Mouse (Mus musculus): ENCODE results near the gene Cdca3. TPM values are rescaled to one million over a fixed set of nuclear protein-coding genes. Genes with fewer than 3 reads are reported as not detected.
A peak's percentile ranks its signal among the peaks of the same experiment; 100 is the strongest.

Cdca3 gene
- polyA plus RNA-seq (2015; fragmentation: Nextera tagmentation; extraction: Ambion mirVana), result 23.7 and 52.8 TPM in 2 replicates

- peak within 1 kb of the TSS; percentile 90 for H3K4me2 ChIP-seq
- peak; percentile 93 for ATAC-seq (ENCODE audit: low FRiP score)
- H3K36me3 ChIP-seq, result peaks cover 22% of the 10 kb centered on the region
- H3K4me1 ChIP-seq, result peaks cover 23% of the 10 kb centered on the region
- H3K9ac ChIP-seq (replicated peaks), result peak within 1 kb of the TSS; percentile 68
- H3K27ac ChIP-seq (replicated peaks), result peak within 1 kb of the TSS; percentile 90
- H3K9me3 ChIP-seq (replicated peaks), result no peaks in the 10 kb centered on the region
- peak within 1 kb of the TSS; percentile 75 for H3K4me3 ChIP-seq (replicated peaks)
- no peaks in the 10 kb centered on the region for H3K27me3 ChIP-seq (replicated peaks)
- WGBS, result under 1% methylated on average over 55 of the region's 55 CpGs
These were observed at the start of gene Cdca3, which contains the start of gene Usp5 for GRCm38 (mm10) chr6:124828868-124829798. Cdca3 (plus strand) TSS chr6:124829547. Usp5 (minus strand) TSS chr6:124829484.

- Histone ChIP-seq H3K9ac (replicated peaks) (peak overlapping the region; percentile 32; the same call in 1 of the 2 replicates), H3K4me1 (peaks cover 22% of the 10 kb centered on the region), H3K27me3 (replicated peaks) (0 out of 2 replicates have a peak, but pooled peaks cover 4% of the 10 kb centered on the region), H3K27ac (replicated peaks) (no peak overlapping the region; the same call in 1 of the 2 replicates), H3K4me2 (peak overlapping the region; percentile 71), H3K4me3 (replicated peaks) (peak overlapping the region; percentile 39), H3K36me3 (no peaks in the 10 kb centered on the region), H3K9me3 (replicated peaks) (no peaks in the 10 kb centered on the region)
- WGBS, result 5% methylated on average over 10 of the region's 10 CpGs
- ATAC-seq (ENCODE audit: low FRiP score), result 0 out of 2 replicates have a peak, but pooled peaks have one; percentile 29
These were observed 49.3 kb upstream of the Cdca3 start for GRCm38 (mm10) chr6:124779984-124780416.

- H3K4me1 ChIP-seq, result peaks cover 22% of the 10 kb centered on the region
- H3K4me2 ChIP-seq, result no peak overlapping the region
- H3K4me3 ChIP-seq (replicated peaks), result no peak overlapping the region
- H3K36me3 ChIP-seq, result no peaks in the 10 kb centered on the region
- H3K9ac ChIP-seq (replicated peaks), result no peak overlapping the region
- ATAC-seq (ENCODE audit: low FRiP score), result no peak
- no peak overlapping the region for H3K27ac ChIP-seq (replicated peaks)
- WGBS, result 85% methylated on average over 7 of the region's 7 CpGs
- no peaks in the 10 kb centered on the region for H3K9me3 ChIP-seq (replicated peaks)
- 0 out of 2 replicates have a peak, but pooled peaks cover 4% of the 10 kb centered on the region for H3K27me3 ChIP-seq (replicated peaks)
These were observed 48.4 kb upstream of the Cdca3 start for GRCm38 (mm10) chr6:124780917-124781316.

GRCm38 (mm10) chr6:124782436-124782835, 46.9 kb upstream of the Cdca3 start:
- Histone ChIP-seq H3K4me1 (peaks cover 22% of the 10 kb centered on the region), H3K4me3 (replicated peaks) (no peak overlapping the region), H3K4me2 (peak overlapping the region; percentile 13; the same call in 1 of the 2 replicates), H3K27ac (replicated peaks) (no peak overlapping the region), H3K9ac (replicated peaks) (no peak overlapping the region; the same call in 1 of the 2 replicates), H3K36me3 (no peaks in the 10 kb centered on the region), H3K9me3 (replicated peaks) (no peaks in the 10 kb centered on the region), H3K27me3 (replicated peaks) (0 out of 2 replicates have a peak, but pooled peaks cover 4% of the 10 kb centered on the region)
- WGBS, result 29% methylated on average over 6 of the region's 6 CpGs
- ATAC-seq (ENCODE audit: low FRiP score), result no peak

GRCm38 (mm10) chr6:124786756-124787420, 42.5 kb upstream of the Cdca3 start:
- Histone ChIP-seq H3K9ac (replicated peaks) (no peak overlapping the region), H3K36me3 (no peaks in the 10 kb centered on the region), H3K9me3 (replicated peaks) (no peaks in the 10 kb centered on the region), H3K4me3 (replicated peaks) (no peak overlapping the region), H3K27ac (replicated peaks) (no peak overlapping the region), H3K4me1 (peaks cover 6% of the 10 kb centered on the region; the same call in 1 of the 2 replicates), H3K4me2 (no peak overlapping the region), H3K27me3 (replicated peaks) (no peaks in the 10 kb centered on the region)
- ATAC-seq (ENCODE audit: low FRiP score), result no peak
- 47% methylated on average over 8 of the region's 8 CpGs for WGBS

GRCm38 (mm10) chr6:124787722-124788121, 41.6 kb upstream of the Cdca3 start:
- WGBS, result 82% methylated on average over 10 of the region's 10 CpGs
- H3K9me3 ChIP-seq (replicated peaks), result no peaks in the 10 kb centered on the region
- ATAC-seq (ENCODE audit: low FRiP score), result no peak
- H3K9ac ChIP-seq (replicated peaks), result no peak overlapping the region
- no peak overlapping the region for H3K27ac ChIP-seq (replicated peaks)
- peaks cover 1% of the 10 kb centered on the region; the same call in 1 of the 2 replicates for H3K4me1 ChIP-seq
- no peak overlapping the region for H3K4me2 ChIP-seq
- no peaks in the 10 kb centered on the region for H3K36me3 ChIP-seq
- H3K27me3 ChIP-seq (replicated peaks), result no peaks in the 10 kb centered on the region
- H3K4me3 ChIP-seq (replicated peaks), result no peak overlapping the region

GRCm38 (mm10) chr6:124789519-124789918, 39.8 kb upstream of the Cdca3 start:
- Histone ChIP-seq H3K4me1 (no peaks in the 10 kb centered on the region), H3K9ac (replicated peaks) (no peak overlapping the region), H3K36me3 (no peaks in the 10 kb centered on the region), H3K4me3 (replicated peaks) (no peak overlapping the region), H3K27me3 (replicated peaks) (no peaks in the 10 kb centered on the region), H3K4me2 (no peak overlapping the region), H3K9me3 (replicated peaks) (no peaks in the 10 kb centered on the region), H3K27ac (replicated peaks) (no peak overlapping the region)
- no peak for ATAC-seq (ENCODE audit: low FRiP score)
- 89% methylated on average over 4 of the region's 4 CpGs for WGBS

GRCm38 (mm10) chr6:124790121-124790520, 39.2 kb upstream of the Cdca3 start:
- H3K9me3 ChIP-seq (replicated peaks), result no peaks in the 10 kb centered on the region
- H3K4me3 ChIP-seq (replicated peaks), result no peak overlapping the region
- no peaks in the 10 kb centered on the region for H3K36me3 ChIP-seq
- no peak overlapping the region for H3K9ac ChIP-seq (replicated peaks)
- no peaks in the 10 kb centered on the region for H3K27me3 ChIP-seq (replicated peaks)
- no peak overlapping the region for H3K4me2 ChIP-seq
- no peak for ATAC-seq (ENCODE audit: low FRiP score)
- H3K27ac ChIP-seq (replicated peaks), result no peak overlapping the region
- 80% methylated on average over 4 of the region's 4 CpGs for WGBS
- H3K4me1 ChIP-seq, result no peaks in the 10 kb centered on the region

GRCm38 (mm10) chr6:124791911-124792310, 37.4 kb upstream of the Cdca3 start:
- no peak overlapping the region for H3K4me2 ChIP-seq
- H3K27ac ChIP-seq (replicated peaks), result no peak overlapping the region
- 87% methylated on average over 3 of the region's 3 CpGs for WGBS
- no peaks in the 10 kb centered on the region for H3K36me3 ChIP-seq
- no peaks in the 10 kb centered on the region for H3K4me1 ChIP-seq
- ATAC-seq (ENCODE audit: low FRiP score), result no peak
- no peak overlapping the region for H3K4me3 ChIP-seq (replicated peaks)
- no peaks in the 10 kb centered on the region for H3K9me3 ChIP-seq (replicated peaks)
- no peak overlapping the region for H3K9ac ChIP-seq (replicated peaks)
- no peaks in the 10 kb centered on the region for H3K27me3 ChIP-seq (replicated peaks)

- Histone ChIP-seq H3K36me3 (no peaks in the 10 kb centered on the region), H3K27me3 (replicated peaks) (no peaks in the 10 kb centered on the region), H3K4me2 (no peak overlapping the region), H3K9ac (replicated peaks) (no peak overlapping the region), H3K9me3 (replicated peaks) (no peaks in the 10 kb centered on the region), H3K4me1 (no peaks in the 10 kb centered on the region), H3K27ac (replicated peaks) (no peak overlapping the region), H3K4me3 (replicated peaks) (no peak overlapping the region)
- ATAC-seq (ENCODE audit: low FRiP score), result no peak
- 61% methylated on average over 4 of the region's 4 CpGs for WGBS
These were observed 33.6 kb upstream of the Cdca3 start for GRCm38 (mm10) chr6:124795781-124796180.

GRCm38 (mm10) chr6:124796200-124796599, 33.1 kb upstream of the Cdca3 start:
- H3K27ac ChIP-seq (replicated peaks), result no peak overlapping the region
- H3K4me2 ChIP-seq, result no peak overlapping the region
- ATAC-seq (ENCODE audit: low FRiP score), result no peak
- no peaks in the 10 kb centered on the region for H3K9me3 ChIP-seq (replicated peaks)
- no peaks in the 10 kb centered on the region for H3K27me3 ChIP-seq (replicated peaks)
- no peak overlapping the region for H3K9ac ChIP-seq (replicated peaks)
- WGBS, result 78% methylated on average over 2 of the region's 2 CpGs
- H3K4me3 ChIP-seq (replicated peaks), result no peak overlapping the region
- H3K4me1 ChIP-seq, result no peaks in the 10 kb centered on the region
- no peaks in the 10 kb centered on the region for H3K36me3 ChIP-seq
